Mouse (Mus musculus): ENCODE data around the gene Hgd.

Gene Hgd

DNA sequence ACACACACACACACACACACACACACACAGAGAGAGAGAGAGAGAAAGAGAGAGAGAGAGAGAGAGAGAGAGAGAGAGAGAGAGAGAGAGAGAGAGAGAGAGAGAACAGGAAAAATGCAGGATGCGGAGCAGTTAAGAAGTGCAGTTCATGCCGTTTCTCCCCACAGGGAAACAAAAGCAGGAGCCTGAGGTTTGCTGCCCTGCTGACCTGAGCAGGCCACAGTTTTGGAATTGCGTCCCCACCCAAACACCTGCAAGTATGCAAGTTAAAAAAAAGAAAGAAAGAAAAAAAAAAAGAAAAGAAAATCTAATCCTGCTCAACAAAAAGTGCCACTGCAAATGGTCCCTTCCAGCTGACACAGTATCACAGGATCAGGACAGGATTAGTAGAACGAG lies 96.7 kb downstream of the Hgd start:
- DNase-seq: no peak

DNA sequence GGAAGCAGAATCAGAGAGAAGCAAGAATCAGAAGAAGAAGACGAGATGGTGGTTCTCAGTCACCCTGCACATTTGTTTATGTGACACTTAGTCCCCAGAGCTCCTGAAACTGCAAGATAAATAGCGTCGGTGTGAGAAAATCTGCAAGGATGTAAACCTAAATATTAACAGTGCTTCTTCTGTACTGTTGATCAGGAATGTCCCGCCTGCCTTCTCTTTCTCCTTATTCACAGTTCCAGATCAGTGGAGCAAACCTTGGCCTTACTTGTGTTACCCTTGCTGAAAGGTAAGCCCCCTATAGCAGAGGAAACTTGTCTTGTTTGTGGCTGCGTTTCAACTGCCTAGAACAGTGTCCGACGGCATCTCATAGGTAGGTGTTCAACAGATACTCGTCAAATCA lies 97.6 kb downstream of the Hgd start:
- DNase-seq: no peak

DNA sequence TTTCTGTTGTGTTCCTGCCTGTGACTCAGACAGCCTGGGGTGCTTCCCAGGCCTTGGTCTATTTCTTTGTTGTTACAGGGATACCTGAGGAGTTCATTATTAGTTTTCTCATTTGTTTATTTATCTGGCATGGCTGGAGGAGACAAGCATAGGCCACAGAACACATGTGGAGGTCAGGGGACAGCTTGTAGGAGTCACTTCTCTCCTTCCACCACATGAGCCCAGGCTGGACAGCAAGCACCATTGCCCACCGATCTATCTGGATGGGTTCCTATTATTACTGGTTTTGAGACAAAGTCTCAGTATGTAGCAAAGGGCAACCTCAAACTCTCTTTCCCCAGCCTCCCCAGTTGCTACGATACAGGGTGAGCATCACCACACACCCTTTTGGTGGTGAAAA lies 100.3 kb downstream of the Hgd start:
- no peak for DNase-seq

DNA sequence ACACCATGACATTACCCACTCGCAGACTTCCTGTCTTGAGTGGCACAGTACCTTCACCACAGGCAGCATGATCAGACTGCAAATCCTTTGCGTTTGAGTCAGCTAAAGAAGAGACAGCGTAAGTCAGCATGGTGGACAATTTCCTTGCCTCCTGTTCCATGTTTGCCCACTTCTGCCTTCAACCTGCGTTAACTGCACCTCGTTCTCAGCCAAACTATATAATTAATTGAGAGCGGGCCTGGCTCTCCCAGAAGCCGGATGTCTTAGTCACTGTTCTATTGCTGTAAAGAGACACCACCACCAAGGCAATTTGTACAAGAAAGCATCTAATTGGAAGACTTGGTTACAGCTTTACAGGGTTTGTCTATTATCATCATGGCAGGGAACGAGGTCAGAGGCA lies 100.9 kb downstream of the Hgd start:
- DNase-seq: no peak
